Mouse (Mus musculus) CD8-positive naive resting alpha-beta T cell, adult 2 months (primary cell): ENCODE data around the gene Mst1.

Source experiments
- DNase-seq, 2 experiments: peaks; one replicate each; pipeline ENCODE4 v3.0.0; 2022; ENCODE audit warnings: low read depth in 2 of 2, low spot score in 2 of 2

Mst1 gene

DNA sequence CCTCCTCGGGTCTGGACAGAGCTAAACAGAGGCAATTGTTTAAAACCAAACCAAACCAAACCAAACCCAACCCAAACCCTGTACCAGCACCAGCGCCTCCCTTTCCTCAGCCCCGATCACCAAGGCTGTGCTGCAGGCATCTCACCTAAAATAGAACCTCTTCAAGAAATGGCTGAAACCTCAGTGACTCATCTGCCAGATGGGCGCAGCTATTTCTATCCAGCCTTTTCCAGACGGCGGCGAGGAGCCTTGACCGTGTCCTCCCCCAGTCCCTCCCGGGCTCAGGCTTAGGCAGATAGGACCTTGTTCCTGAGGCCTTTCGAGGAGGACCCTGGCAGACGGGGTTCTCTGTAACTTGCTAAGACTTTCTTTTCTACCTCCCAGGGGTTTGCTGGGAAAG is 48.0 kb downstream of the Mst1 start:
- DNase-seq, result no peak

DNA sequence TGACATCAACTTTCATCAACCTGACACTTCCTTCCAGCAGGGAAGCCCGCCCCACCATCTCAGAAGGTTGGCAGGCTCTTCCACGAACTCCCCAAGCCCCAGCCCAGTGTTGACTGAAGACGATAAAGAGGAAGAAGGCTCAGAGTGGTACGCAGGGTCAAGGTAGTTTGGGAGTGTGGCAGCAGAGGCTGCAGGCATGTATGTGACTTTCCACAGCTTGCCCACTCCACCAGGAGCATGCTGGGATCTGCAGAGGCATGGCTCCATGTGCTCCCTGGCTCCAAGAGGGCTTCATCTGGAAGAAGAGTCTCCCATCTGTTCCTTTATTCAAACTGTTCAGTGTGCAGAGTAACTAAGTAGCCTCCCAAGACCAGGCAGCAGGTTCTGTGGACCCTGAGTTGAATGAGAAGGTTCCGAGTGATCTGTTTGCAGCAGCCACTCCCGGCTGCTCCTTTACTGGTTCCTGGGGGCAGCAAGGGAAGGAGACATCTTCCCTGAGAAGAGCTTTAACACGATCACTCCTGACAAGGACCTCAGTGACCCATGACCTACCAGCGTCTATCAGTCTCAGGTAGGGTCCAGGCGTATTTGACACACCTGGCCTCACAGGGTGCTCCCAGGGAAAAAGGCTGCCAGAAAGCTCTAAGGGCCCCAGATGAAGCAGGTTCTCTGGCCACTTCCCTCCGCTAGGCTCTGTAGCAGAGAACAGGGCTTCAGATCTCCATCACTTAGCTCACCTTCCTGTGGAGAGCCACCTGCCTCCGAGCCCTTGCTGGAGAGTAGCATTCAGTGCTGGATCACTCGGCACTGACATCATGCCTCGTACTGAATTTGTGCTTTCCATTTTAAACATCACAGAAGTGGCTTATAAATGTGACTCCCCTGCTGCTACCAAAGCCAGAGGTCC is 49.1 kb downstream of the Mst1 start:
- DNase-seq, result no peak

DNA sequence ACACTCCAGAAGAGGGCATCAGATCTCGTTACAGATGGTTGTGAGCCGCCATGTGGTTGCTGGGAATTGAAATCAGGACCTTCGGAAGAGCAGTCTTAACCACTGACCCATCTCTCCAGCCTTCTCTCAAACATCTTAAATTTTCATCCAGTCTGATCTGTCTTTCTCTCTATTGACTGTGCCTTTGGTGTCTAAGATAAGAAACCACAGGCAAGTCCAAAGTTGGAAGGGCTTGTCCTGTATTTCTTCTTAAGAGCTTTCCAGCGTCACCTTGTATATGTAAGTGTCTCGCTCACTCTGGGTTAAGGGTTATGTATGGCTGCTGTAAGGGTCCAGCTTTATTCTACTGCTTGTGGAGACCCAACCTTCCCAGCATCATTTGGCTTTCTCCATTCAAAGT is 51.3 kb downstream of the Mst1 start:
- no peak for DNase-seq

DNA sequence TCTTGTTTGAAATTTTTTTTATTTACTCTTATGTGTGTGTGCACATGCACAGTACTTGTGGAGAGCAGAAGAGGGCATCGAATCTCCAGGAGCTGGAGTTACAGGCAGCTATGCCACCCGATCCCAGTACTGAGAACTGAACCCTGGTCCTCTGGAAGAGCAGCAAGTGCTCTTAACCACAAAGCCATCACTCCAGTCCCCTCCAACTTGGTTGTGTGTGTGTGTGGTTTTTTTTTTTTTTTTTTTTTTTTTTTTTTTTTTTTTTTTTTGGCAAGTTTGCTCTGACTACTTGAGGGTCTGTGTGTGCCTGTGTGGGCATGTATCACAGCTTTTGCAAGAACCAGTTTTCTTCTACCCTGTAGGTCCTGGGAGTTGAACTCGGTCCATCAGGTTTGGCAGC is 52.1 kb downstream of the Mst1 start:
- DNase-seq, result no peak

DNA sequence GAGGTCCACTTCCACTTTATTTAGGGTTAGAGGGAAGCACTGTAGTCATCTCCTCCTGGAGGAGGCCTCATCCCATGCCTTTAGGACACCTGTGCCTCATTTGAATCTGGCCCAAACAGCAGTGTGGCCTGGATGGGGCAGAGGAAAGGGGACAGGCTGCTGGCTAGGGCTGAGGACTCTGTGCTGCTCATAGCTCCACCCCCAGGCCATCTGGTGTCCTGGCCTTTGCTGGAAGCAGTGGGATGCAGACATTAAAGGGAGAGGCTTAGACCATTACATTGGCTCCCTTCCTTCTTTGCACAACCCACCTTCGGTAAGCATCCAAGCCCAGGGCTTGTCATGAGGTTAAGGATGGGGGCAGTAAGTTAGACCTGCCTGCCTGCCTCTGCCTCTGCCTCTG is 53.2 kb downstream of the Mst1 start:
- DNase-seq, result no peak
